Mouse (Mus musculus) T-helper 1 cell (primary cell): ENCODE results near the gene Aars2.

Experiments
- in situ Hi-C: fragments of 300-600 bp; cut with MboI, MseI; formaldehyde crosslinking; loops from one replicate; pipeline ENCODE4 v1.15.1; 2025; ENCODE audit warnings: high pct_unique_total_duplicates

Aars2 gene

DNA sequence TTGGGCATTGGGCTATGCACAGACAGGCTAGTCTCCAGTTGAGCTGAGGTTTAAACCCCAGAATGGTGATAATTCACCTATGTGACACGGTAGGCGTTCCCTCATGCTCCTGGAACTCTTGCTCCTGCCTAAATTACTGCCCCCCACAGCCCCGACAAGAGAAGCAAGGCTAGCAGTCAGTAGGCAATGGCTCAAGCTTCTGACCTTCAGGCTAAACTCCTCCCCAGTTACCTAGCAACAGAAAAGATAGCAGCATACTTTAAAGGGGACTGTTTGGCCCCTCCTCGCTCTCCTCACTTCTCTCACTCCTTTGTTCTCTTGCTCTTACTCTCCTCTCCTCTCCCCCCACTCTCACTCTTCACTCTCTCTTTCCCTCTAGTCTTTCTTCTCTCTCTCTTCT lies 5.7 kb upstream of the Aars2 start:
- in situ Hi-C loops: no loop called here

DNA sequence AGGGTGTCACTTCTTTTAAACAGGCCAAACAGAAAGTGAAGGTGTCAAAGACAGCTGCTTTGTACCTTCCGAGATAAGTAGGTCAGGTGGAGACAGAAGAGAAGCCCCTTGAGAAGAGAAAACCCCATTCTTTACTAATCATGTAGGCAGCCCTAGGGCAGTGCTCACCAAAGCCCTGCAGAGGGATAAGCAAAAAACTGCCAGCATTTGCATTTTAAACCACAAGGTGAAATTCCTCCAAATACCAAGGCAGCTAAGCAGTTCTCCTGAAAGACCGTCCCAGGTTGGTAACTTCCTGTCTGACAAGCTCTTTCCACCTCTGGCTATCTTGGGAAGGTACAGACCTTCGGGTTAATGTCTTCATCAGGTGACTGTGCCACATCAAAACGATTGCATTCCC lies 4.3 kb upstream of the Aars2 start:
- in situ Hi-C loops: no loop called here

DNA sequence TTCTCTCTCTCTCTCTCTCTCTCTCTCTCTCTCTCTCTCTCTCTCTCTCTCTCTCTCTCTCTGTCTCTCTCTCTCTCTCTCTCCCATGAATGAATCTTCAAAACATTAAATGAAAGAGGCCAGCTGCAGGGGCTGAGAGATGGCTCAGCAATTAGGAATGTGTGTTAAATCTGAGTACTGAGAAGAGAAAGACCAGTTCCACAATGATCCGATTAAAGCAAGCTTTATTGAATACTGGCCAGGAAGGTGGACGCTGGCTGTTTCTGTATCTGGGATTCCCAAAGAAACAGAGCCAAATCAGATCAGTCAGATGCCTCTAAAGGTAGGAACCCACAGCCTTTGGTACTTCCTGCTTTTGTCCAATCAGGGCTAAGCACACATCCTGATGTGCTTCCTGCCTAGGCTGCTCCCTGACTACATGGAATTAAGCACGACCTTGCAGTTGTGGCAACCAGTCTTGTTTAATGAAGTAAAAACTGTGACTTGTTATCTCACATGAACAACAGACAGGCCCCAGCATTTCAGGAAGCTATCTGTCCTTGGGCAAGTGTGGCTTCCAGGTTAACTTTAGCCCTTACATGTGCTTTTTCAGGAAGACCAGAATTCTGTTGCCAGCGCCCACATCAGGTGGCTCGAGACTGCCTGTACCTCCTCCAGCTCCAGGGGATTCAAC lies 3.2 kb upstream of the Aars2 start:
- in situ Hi-C loops: no loop called here

GRCm38 (mm10) chr17:45505941-45506465 lies 638 bp upstream of the Aars2 start:
- in situ Hi-C loops: no loop called here

DNA sequence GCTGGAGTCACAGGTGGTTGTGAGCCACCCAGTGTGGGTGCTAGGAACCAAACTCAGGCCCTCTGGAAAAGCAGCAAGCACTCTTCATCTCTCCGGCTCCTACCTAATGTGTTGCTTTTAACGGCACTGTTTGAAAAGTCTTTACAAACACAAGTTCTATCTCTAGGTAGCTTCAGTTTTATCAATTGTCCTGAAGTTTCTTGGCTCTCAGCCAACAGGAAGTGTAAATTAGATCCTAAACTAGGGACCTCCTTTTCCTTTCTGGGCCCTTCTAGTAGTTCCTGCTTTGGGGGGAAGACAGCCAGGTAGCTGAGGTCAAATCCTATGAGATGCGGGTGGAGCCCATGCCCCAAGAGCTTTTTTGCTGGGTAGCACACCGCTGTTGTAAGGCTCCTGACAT lies 4.2 kb downstream of the Aars2 start:
- in situ Hi-C loops: no loop called here

- in situ Hi-C loops: no loop called here
Measured at GRCm38 (mm10) chr17:45511757-45512156, 5.1 kb downstream of the Aars2 start.

GRCm38 (mm10) chr17:45515204-45515726 lies 8.6 kb downstream of the Aars2 start:
- in situ Hi-C loops: no loop called here

- in situ Hi-C loops: no loop called here
Measured at GRCm38 (mm10) chr17:45515806-45516205, 9.2 kb downstream of the Aars2 start.

DNA sequence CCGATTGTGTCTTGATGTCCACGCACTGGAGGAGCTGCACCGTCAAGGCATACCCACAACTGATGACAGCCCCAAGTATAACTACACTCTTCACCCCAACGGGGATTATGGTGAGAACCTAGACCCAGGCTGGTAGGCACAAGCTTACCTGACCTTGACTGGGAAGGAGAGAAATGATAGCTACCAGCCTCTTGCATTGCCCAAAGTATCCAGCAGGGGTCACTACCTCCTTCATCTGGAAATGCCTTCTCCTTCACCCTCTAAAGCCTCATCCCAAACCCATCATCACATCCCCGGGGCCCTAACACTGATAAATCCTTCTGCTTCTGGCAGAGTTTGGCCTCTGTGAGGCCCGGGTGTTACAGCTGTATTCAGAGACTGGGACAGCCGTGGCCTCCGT lies 9.8 kb downstream of the Aars2 start:
- in situ Hi-C loops: no loop called here

- in situ Hi-C loops: no loop called here
Measured at GRCm38 (mm10) chr17:45517135-45517534, 10.5 kb downstream of the Aars2 start.

GRCm38 (mm10) chr17:45517549-45518215 lies 11.0 kb downstream of the Aars2 start:
- in situ Hi-C loops: no loop called here

DNA sequence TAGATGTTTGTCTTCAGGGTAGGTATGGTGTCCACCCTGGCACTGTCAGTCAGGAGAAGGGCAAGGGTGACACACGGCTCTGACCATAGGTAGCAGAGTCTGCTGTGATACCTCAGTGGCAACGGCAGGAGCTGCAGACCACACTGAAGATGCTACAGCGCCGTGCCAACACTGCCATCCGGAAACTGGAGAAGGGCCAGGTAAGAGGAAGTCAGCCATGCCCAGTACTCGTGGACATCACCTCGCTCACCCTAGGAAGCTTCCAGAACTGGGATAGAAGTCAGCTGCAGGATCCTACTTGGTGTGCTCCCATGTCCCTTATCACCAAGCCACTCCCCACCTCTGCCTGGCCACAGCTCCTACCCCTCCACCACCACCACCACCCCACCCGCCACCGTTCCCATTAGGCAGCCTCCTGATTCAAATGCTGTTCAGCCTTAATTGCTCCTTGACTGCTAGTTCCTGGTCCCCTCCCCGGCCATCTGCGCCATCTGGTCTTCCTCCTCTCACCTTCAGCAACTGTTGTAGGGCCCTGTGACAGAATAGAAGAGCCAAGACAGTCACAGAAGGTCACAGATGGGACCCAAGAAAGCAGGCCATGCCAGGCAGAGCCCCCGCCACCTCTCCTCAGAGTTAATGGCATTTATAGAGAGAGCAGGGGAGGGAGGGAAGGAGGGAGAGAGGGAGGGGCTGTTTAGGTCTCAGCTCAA lies 12.3 kb downstream of the Aars2 start:
- in situ Hi-C loops: no loop called here

- in situ Hi-C loops: no loop called here
Measured at GRCm38 (mm10) chr17:45520136-45520535, 13.5 kb downstream of the Aars2 start.

DNA sequence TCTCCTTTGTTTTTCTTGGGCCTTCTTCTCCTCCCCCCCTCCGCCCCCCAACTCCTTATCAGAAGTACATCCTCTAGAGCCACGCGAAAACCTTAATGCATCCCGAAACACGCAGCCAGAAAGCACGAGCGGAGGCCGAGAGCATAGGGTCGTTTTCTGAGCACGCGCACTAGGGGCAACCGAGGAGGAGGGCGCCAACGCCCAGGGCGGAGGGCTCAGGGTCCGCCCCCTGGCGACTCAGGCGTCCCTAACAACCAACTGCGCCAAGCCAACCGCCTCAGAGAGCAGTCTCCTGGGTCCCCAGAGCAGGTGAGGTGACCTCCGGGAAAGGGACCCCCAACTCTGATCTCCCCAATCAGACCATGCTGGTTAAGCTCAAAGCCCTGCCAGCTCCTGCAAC lies 16.6 kb downstream of the Aars2 start, which contains the start of gene Tcte1:
TSS of gene Tcte1 (plus strand) at position 172 of the 400 bp plus-strand sequence.
- in situ Hi-C loops: no loop called here

- in situ Hi-C loops: no loop called here
Measured at GRCm38 (mm10) chr17:45524961-45525360, 18.3 kb downstream of the Aars2 start.

DNA sequence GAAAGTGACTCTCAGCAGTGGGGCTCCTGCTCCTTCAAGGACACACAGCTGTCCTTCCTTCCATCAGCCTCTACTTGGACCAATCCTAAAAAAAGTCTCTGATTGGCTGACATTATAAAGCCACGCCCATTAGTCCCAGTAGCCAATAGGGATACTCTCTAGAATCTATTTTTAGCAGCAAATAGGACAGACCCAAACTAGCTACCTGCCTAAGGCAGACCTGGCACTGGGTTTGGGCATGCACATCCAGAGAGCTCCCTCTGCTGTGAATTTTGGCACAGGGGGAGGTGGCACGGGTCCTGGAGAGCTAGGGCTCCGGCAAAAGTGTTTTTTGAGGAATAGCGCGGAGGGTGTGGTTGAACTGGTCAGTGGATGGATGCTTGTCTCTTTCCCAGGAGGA lies 19.9 kb downstream of the Aars2 start:
- in situ Hi-C loops: no loop called here

DNA sequence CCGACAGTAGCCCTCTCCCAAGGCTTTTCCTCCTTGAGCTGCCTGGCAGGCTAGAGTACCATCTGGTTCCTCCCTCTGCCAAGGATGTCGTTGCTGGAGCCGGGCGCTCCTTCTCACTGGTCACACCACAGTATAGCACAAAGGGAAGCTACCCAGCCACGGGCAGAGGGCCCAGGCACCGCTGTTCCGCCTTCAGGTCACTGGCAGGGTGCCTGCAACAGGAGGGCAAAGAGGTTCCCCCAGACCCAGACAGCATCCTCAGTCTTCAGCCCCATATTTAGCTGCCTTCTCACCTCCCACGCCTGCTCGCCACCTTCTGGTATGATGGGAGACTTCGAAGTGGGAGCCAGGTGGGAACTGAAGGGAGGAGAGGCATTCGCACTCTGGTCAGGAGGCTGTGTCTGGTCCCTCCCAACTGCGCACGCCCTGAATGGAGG lies 23.7 kb downstream of the Aars2 start:
- in situ Hi-C loops: no loop called here

GRCm38 (mm10) chr17:45532896-45533295 lies 26.3 kb downstream of the Aars2 start:
- in situ Hi-C loops: no loop called here

DNA sequence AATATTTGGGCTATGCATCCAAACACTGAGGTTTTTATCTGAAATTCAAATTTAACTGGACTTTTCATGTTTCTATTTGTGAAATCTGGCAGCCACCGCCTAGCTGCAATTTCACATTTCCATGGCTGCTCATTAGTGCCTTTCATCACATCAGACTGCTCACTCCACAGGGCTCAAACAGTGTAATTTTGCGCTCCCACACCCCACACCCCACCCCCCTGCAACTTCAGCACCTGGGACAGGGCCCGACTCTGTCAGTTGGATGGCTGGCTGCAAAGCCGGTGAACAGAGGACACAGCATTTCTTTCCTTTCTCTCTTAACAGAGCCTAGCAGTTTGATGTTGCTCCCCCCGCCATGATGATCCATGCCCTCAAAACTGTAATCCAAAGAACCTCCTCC lies 29.6 kb downstream of the Aars2 start:
- in situ Hi-C loops: no loop called here

DNA sequence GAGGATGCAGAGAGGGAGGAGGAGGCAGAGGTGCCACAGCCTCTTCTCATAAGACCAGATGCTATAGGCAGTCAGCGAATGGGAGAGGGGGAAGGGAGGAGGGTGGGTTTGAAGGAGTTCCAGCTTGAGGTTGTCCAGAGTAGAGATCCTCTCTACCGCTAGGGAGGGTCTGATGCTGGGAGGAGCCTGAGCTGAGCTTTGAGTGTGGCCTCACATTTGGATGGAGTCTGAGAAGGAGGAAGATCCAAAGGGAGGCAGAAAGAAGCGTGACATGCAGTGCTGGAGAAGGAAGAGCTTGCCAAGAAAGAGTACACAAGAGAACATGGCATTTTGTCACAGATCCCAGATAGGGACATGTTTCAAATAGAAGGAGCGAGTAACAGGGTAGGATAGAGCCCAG lies 31.8 kb downstream of the Aars2 start:
- in situ Hi-C loops: no loop called here

- in situ Hi-C loops: no loop called here
Measured at GRCm38 (mm10) chr17:45539664-45540063, 33.0 kb downstream of the Aars2 start.

DNA sequence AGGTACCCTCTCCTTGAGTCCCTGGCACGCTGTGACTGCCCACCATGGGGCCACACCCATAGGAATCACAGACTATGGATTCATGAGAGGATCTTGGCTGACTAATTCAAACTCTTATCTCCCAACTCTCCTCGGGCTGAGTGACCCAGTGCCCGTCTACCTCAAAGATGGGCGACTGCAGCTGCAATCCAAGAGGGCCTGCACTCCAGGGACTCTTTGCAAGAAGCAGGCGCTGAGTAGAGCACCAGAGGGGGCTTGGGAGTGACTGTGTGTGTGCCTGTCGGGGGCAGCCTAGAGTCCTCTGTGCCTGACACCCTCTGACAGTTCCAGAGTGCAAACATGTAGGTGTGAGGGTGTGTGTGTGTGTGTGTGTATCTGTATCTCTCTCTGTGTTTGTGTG lies 35.5 kb downstream of the Aars2 start:
- in situ Hi-C loops: no loop called here
